Mouse (Mus musculus): Measurements from ENCODE around the gene 4632433K11Rik.

Gene 4632433K11Rik

GRCm38 (mm10) chr7:5020000-5020681 is 13.8 kb upstream of the 4632433K11Rik start, which contains the start of the genes Zfp865 and Ccdc106:
Gene Zfp865 (plus strand): TSS chr7:5020376.
Gene Ccdc106 (plus strand): TSS chr7:5020553.
- peak; percentile 98 for DNase-seq

DNA sequence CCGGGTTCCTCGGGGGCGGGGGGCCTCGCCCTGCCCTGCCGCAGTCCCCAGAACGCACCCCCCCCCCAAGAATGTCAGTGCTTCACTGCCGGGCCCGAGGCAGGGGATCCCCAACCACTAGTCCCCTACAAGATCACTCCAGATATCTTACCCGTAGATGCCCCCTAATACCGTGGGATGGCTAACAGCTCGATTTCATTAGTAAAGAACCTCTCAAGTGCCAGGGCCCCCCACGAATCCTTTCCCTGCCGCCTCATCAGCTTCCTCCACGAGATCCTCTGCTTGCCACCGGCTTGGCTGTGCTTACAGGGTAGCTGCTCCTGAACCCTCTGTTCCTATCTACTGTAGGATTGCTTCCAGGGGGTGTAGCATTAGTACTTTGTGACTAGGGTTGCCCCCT is 13.2 kb upstream of the 4632433K11Rik start:
- DNase-seq, result no peak

- no peak for DNase-seq
Observed at GRCm38 (mm10) chr7:5021197-5021596, 12.7 kb upstream of the 4632433K11Rik start.

DNA sequence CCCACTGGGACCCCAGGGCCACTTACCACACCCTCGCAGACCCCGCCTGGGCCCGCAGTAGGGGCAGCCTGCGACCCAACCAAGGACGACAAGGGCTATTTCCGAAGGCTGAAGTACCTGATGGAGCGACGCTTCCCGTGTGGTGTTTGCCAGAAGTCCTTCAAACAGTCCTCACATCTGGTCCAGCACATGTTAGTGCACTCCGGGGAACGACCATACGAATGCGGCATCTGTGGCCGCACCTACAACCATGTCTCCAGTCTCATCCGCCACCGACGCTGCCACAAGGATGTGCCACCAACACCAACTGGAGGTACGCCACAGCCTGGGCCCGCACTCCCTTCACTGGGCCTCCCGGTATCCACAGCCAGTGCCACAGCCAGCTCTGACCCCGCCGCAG is 4.4 kb upstream of the 4632433K11Rik start:
- no peak for DNase-seq

- DNase-seq, result no peak
Observed at GRCm38 (mm10) chr7:5029946-5030345, 4.0 kb upstream of the 4632433K11Rik start.

- no peak for DNase-seq
Observed at GRCm38 (mm10) chr7:5030554-5031275, 3.2 kb upstream of the 4632433K11Rik start.

- DNase-seq, result no peak
Observed at GRCm38 (mm10) chr7:5031496-5031895, 2.4 kb upstream of the 4632433K11Rik start.

- DNase-seq, result no peak
Observed at GRCm38 (mm10) chr7:5035628-5036027, 1.7 kb downstream of the 4632433K11Rik start.

DNA sequence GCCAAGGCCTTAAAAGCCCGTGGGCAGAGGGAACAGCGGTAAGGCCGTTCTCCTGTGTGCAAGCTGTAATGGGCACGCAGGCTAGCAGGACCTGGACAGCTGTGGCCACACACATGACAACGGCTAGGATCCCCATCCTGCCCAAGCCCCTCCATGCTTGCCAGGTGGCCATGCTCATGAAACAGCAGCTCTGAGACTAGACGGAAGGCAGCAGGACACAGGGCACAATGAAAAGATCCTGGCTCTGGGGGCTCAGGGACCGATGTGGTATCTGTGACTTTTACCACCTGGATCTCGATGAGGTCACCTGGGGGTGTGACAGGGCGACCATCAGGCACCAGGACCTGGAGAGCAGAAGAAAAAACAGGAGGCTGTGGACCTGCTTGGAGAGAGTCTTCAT is 2.2 kb downstream of the 4632433K11Rik start:
- DNase-seq, result no peak

- no peak for DNase-seq
Observed at GRCm38 (mm10) chr7:5037026-5037425, 3.1 kb downstream of the 4632433K11Rik start.

DNA sequence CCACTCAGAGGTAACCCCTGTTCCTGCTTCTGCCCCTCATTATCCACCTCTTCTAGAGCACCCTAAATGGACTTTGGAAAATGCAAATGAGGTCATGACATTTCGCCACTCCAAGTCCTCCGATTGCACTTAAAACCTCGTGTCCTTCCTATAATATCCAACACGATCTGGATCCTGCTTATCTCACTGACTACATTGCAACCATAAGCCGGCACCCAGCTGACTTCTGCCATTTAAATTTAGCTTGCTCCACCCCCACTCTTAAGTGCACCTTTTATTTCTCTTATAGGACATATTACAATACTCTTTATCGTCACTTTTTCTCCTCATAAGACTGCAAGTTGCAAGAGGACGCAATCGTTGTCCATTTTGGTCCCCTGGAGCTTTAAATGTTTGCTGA is 3.5 kb downstream of the 4632433K11Rik start:
- DNase-seq, result no peak

DNA sequence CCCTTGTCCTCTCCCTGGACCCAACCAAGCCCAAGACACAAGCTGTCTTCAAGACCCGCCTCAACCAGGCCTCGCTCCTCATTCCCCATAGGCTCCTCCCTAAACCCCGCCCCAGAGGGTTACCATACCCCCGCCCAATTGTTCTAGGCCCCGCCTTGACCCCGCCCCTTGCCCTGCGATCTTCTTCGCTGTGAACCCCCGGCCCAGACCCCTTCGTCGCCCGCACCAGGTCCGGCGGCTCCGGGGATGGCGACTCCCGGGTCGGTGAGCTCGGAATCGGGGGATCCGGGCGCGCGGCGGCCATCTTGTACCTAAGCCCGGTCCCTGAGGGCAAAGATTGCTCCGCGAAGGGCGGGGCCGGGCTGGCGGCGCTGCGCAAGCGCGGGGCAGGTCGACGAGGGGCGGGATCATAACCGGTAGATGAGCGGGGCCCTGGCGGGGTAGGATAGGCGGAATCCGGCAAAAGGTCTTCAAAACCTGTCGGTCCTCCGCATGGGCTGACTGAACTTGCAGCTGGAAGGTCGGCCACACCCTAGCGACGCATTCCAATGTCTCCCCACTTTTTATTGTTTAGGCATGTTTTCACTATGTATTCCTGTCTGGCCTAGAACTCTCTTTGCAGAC is 4.3 kb downstream of the 4632433K11Rik start, which contains the start of gene Zfp784:
TSS of gene Zfp784 (minus strand) at position 338 of the 624 bp plus-strand sequence.
- DNase-seq, result peak; percentile 92 to 93

DNA sequence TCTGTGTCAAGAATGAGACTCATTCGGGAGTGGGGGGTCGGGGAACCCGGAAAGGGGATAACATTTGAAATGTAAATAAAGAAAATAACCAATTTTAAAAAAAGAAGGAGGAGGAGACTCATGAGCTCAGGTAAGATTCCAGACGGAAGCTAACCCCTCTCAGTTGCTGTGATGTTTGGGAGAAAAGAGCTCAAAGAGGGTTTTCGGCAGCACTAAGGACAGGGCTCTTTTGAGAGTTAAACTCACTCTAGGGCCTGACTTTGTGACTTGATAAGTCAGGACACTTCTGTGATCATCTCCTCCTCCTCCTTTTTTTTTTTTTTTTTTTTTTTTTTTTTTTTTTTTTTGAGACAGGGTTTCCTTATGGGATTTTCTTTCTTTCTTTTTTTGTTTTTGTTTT is 5.0 kb downstream of the 4632433K11Rik start:
- DNase-seq, result no peak

DNA sequence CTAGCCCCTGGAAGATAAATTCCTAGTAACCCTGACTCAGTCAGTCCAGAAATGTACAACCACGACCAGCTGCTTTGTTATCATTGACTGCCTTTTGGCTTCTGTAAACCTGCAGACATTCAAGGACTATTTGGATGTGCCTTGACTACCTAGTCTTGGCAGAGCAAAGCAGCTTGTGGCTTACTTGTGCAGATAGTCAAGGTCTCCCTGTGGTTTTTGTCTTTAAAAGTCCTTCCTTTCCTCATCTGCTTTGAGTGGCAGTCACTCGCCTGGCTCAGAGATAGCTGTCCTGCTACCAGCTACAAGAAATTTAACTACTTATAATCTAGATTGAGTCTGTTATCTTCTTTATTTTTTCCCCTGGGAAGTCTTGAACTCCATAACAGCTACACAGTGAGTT is 11.1 kb downstream of the 4632433K11Rik start:
- no peak for DNase-seq

- no peak for DNase-seq
Observed at GRCm38 (mm10) chr7:5046112-5046511, 12.2 kb downstream of the 4632433K11Rik start.

- no peak for DNase-seq
Observed at GRCm38 (mm10) chr7:5047313-5047712, 13.4 kb downstream of the 4632433K11Rik start.

- peak; percentile 87 to 88 for DNase-seq
Observed at GRCm38 (mm10) chr7:5051193-5052192, 17.6 kb downstream of the 4632433K11Rik start, which contains the start of gene Zfp580. Gene Zfp580 (plus strand): TSS chr7:5051538.

DNA sequence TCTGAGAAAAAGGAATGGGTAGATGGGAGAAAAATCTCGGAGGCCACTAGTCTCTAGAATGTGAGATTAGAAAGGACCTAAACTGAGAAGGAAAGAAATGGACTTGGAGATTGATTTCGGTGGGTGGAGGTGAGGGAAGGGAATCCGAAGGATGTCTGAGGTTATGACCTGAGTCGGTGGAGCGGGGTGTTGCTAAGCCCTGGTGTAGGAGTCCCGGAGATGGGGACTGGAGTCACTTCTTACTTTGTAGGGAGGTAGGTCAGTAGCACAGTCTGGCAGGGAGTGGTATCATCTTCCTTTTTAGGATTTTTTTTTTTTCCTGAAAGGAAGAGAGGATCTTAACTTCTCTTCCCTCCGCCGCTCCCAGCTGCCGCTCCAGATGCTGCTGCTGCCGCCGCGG is 18.5 kb downstream of the 4632433K11Rik start:
- no peak for DNase-seq

GRCm38 (mm10) chr7:5052931-5053343 is 19.0 kb downstream of the 4632433K11Rik start:
- no peak for DNase-seq

DNA sequence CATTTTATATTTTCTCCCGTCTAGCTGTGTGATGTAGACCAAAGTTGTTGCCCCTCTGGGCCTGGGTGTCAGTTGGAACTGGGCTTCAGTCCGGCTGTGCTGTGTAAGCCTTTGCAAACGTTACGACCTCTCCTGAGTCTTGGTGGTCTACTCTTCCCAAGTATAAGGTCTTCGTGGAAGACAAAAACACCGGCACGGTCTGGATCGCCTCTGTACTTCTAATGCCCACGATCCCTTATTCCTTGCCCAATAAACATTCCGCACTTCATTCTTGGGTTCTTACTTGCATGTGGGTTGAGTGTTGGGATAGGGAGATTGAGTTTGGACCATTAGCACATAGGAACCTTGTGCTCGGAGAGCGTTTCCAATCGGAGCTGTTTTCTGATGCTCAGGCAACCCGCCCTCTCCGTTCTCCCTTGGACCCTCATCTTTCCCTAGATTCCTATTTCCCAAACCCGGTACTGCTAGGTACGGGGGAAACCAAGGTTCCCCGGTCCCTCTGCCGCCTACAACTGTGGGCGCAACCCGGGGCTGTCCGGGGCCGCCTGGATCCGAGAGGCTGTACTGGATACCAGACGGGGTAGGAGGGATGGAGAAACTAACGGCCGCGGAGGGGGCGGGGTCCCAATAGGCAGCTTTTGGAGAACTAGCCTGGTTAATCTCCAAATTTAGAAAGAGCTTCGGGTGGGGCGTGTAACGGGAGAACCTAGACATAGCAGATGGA is 19.7 kb downstream of the 4632433K11Rik start:
- peak; percentile 48 to 51 for DNase-seq

DNA sequence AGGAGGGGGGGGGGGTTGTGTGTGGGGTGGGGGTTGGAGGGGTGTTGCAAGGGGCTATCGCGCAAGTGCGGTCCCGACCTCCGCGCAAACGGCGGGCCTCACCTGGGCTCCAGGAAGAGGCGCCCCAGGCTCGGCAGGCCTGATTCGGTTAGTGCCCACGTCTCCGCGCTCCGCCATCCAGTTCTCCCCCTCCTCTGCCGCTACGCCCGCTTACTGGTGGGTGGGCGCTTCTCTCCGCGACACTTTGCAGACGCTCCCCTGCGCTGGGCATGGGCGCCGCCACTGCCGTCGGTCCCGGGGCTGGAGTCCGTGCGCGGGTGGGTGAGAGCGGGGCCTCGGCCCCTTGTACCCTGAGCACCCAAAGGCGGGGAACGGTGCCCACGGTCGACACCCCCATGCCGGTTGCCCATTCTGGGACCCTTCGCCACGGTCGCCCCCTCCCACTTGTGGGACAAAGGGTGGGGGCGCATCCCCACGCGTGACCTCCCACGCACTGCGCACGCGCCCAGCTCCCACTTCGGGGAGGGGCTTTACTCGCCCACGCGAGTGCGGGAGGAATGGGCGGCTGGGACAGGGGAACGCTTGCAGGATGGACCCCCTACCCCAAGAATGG is 22.8 kb downstream of the 4632433K11Rik start:
- peak; percentile 52 to 62 for DNase-seq
